Mouse (Mus musculus) MEL (cell line): ENCODE data around the gene Mtss1l. TPM values are rescaled to one million over a fixed set of nuclear protein-coding genes. Genes with fewer than 3 reads are reported as not detected.

Experiments used
- DNase-seq: peaks from one replicate; pipeline ENCODE4 v3.0.0; 2011; ENCODE audit warnings: low read depth, low spot score
- H3K27ac ChIP-seq: 2 replicates; pipeline ENCODE4 v1.5.1; 2012; ENCODE audit warnings: low read depth, mild to moderate bottlenecking, control low read depth, low read length, moderate library complexity; ENCODE audit not compliant: control insufficient read depth
- H3K27me3 ChIP-seq, 2 experiments: fragments of 150-350 bp in 1 of 2; sonication (generic) in 1 of 2; 2 replicates each; pipeline ENCODE4 v1.6.1; 2012; ENCODE audit warnings: low read length in 2 of 2, mild to moderate bottlenecking in 2 of 2, improper control_type of control experiment in 1 of 2, moderate library complexity in 1 of 2; ENCODE audit not compliant: insufficient read depth in 2 of 2, control insufficient read depth in 1 of 2
- H3K36me3 ChIP-seq, 2 experiments: 2 replicates each; pipeline ENCODE4 v1.6.1; 2012 to 2014; ENCODE audit warnings: low read length in 2 of 2, improper control_type of control experiment in 1 of 2, inconsistent platforms in 1 of 2, mild to moderate bottlenecking in 1 of 2; ENCODE audit not compliant: insufficient read depth in 2 of 2, control insufficient read depth in 1 of 2
- H3K4me1 ChIP-seq, 2 experiments: fragments of 150-350 bp in 1 of 2; sonication (generic) in 1 of 2; 2 replicates each; pipeline ENCODE4 v1.6.1; 2012; ENCODE audit warnings: low read length in 2 of 2, improper control_type of control experiment in 1 of 2, mild to moderate bottlenecking in 1 of 2; ENCODE audit not compliant: insufficient read depth in 2 of 2, control insufficient read depth in 1 of 2
- H3K4me3 ChIP-seq, 2 experiments: fragments of 150-350 bp in 1 of 2; sonication (generic) in 1 of 2; 2 replicates each; pipeline ENCODE4 v1.5.1; 2012; ENCODE audit warnings: low read depth in 2 of 2, low read length in 2 of 2, mild to moderate bottlenecking in 2 of 2, moderate library complexity in 2 of 2, control low read depth in 1 of 2, improper control_type of control experiment in 1 of 2; ENCODE audit not compliant: control insufficient read depth in 1 of 2, insufficient read depth in 1 of 2
- H3K79me2 ChIP-seq: 2 replicates; pipeline ENCODE4 v1.6.1; 2012; ENCODE audit warnings: mild to moderate bottlenecking, low read length, moderate library complexity; ENCODE audit not compliant: control insufficient read depth, poor library complexity, insufficient read depth
- H3K9ac ChIP-seq: 2 replicates; pipeline ENCODE4 v1.6.1; 2012; ENCODE audit warnings: low read depth, mild to moderate bottlenecking, control low read depth, low read length, moderate library complexity; ENCODE audit not compliant: control insufficient read depth, poor library complexity, severe bottlenecking
- H3K9me3 ChIP-seq: fragments of 150-350 bp; sonication (generic); replicated peaks from 2 replicates; pipeline ENCODE4 v1.6.1; 2012; ENCODE audit warnings: mild to moderate bottlenecking, low read length, improper control_type of control experiment, moderate library complexity; ENCODE audit not compliant: insufficient read depth
- CHD2 ChIP-seq: IDR thresholded peaks from 2 replicates; pipeline ENCODE4 v1.6.1; 2011; ENCODE audit warnings: low read length, improper control_type of control experiment
- CTCF ChIP-seq, 3 experiments: IDR thresholded peaks in 2 of 3; conservative IDR thresholded peaks in 1 of 3; 2 replicates each; pipeline ENCODE4 v1.5.1; 2011 to 2012; ENCODE audit warnings: low read length in 3 of 3, low read depth in 2 of 3, mild to moderate bottlenecking in 2 of 3, improper control_type of control experiment in 1 of 3, inconsistent platforms in 1 of 3, mixed read lengths in 1 of 3, moderate library complexity in 1 of 3; ENCODE audit not compliant: control insufficient read depth in 1 of 3, insufficient read depth in 1 of 3, poor library complexity in 1 of 3, severe bottlenecking in 1 of 3
- EP300 ChIP-seq, 2 experiments: IDR thresholded peaks; 2 replicates each; pipeline ENCODE4 v1.6.1; 2011; ENCODE audit warnings: improper control_type of control experiment in 2 of 2, low read length in 2 of 2, low read depth in 1 of 2, mild to moderate bottlenecking in 1 of 2
- GATA1 ChIP-seq: IDR thresholded peaks from 2 replicates; pipeline ENCODE4 v1.6.1; 2011; ENCODE audit warnings: low read depth, low read length, improper control_type of control experiment
- MAFK ChIP-seq: IDR thresholded peaks from 2 replicates; pipeline ENCODE4 v1.6.1; 2011; ENCODE audit warnings: low read depth, mild to moderate bottlenecking, low read length, improper control_type of control experiment, borderline replicate concordance
- MAZ ChIP-seq: IDR thresholded peaks from 2 replicates; pipeline ENCODE4 v1.6.1; 2012; ENCODE audit warnings: low read depth, mild to moderate bottlenecking, inconsistent platforms, low read length, improper control_type of control experiment
- MXI1 ChIP-seq: IDR thresholded peaks from 2 replicates; pipeline ENCODE4 v1.6.1; 2011; ENCODE audit warnings: mild to moderate bottlenecking, low read depth, low read length, improper control_type of control experiment
- MYC ChIP-seq: IDR thresholded peaks from 2 replicates; pipeline ENCODE4 v1.6.1; 2011; ENCODE audit warnings: low read depth, mild to moderate bottlenecking, low read length, improper control_type of control experiment, moderate library complexity
- NRF1 ChIP-seq: IDR thresholded peaks from 2 replicates; pipeline ENCODE4 v1.6.1; 2014; ENCODE audit warnings: low read depth, mild to moderate bottlenecking, inconsistent platforms, low read length, improper control_type of control experiment, moderate library complexity; ENCODE audit not compliant: poor library complexity, insufficient read depth, severe bottlenecking
- RCOR1 ChIP-seq: IDR thresholded peaks from 2 replicates; pipeline ENCODE4 v1.6.1; 2012; ENCODE audit warnings: low read depth, mild to moderate bottlenecking, inconsistent platforms, low read length, improper control_type of control experiment
- TBP ChIP-seq: IDR thresholded peaks from 2 replicates; pipeline ENCODE4 v1.8.0; 2011; ENCODE audit warnings: low read depth, low read length, improper control_type of control experiment
- UBTF ChIP-seq: IDR thresholded peaks from 2 replicates; pipeline ENCODE4 v1.6.1; 2012; ENCODE audit warnings: low read depth, mild to moderate bottlenecking, inconsistent platforms, low read length, improper control_type of control experiment, moderate library complexity, borderline replicate concordance; ENCODE audit not compliant: insufficient read depth
- USF1 ChIP-seq: IDR thresholded peaks from 2 replicates; pipeline ENCODE4 v1.6.1; 2014; ENCODE audit warnings: low read depth, mild to moderate bottlenecking, inconsistent platforms, low read length, improper control_type of control experiment, moderate library complexity
- ZMIZ1 ChIP-seq: IDR thresholded peaks from 2 replicates; pipeline ENCODE4 v1.6.1; 2012; ENCODE audit warnings: low read depth, mild to moderate bottlenecking, inconsistent platforms, low read length, improper control_type of control experiment, moderate library complexity
- polyA plus RNA-seq, 2 experiments: library from polyadenylated mRNA; stranded (reverse) in 1 of 2; unstranded in 1 of 2; fragments of >175 nt in 1 of 2; fragments of >200 nt in 1 of 2; gene quantifications; 2 replicates each; pipeline versions ENCODE4 v1.2.1 to v1.2.4; 2012; ENCODE audit warnings: low replicate concordance in 2 of 2, low read depth in 1 of 2; ENCODE audit not compliant: insufficient read length in 2 of 2, insufficient read depth in 1 of 2, missing spikeins in 1 of 2
- total RNA-seq: library from RNA; depleted of rRNA; stranded (reverse); fragments of 300-350 nt; gene quantifications from 2 replicates; pipeline ENCODE4 v1.2.3, GENCODE M21; 2012

Mtss1l gene
- total and polyA plus RNA-seq, 3 experiments = 1.2 to 4.3 TPM; not detected in 1

- Histone ChIP-seq H3K36me3 (no peaks in the 10 kb centered on the region), H3K9ac (no peak overlapping the region)
- TF ChIP-seq RCOR1 (no peak), MAFK (no peak), CHD2 (no peak), CTCF (IDR thresholded peaks at IDR 0.05 in 2 of 3, conservative IDR thresholded peaks at IDR 0.05 in 1 of 3; ENCODE audit: control insufficient read depth in 1 of 3, insufficient read depth in 1 of 3, low read depth in 2 of 3, low read length in 3 of 3, poor library complexity in 1 of 3, severe bottlenecking in 1 of 3) (no peak), EP300 (IDR thresholded peaks at IDR 0.05; ENCODE audit: low read depth in 1 of 2, low read length in 2 of 2) (no peak), NRF1 (no peak), UBTF (no peak), GATA1 (no peak), MXI1 (no peak), TBP (no peak)
Measured at GRCm38 (mm10) chr8:110710593-110710992, 10.7 kb upstream of the Mtss1l start.

GRCm38 (mm10) chr8:110711271-110711934 lies 9.9 kb upstream of the Mtss1l start:
- Histone ChIP-seq H3K27ac (no peak overlapping the region), H3K4me3 (no peak overlapping the region)

More at GRCm38 (mm10) chr8:110710593-110710992, 10.7 kb upstream of the Mtss1l start:
- Histone ChIP-seq H3K4me1 (no peaks in the 10 kb centered on the region), H3K27me3 (no peaks in the 10 kb centered on the region), H3K4me3 (no peak overlapping the region), H3K27ac (no peak overlapping the region), H3K79me2 (no peaks in the 10 kb centered on the region), H3K9me3 (no peaks in the 10 kb centered on the region)
- DNase-seq = no peak

GRCm38 (mm10) chr8:110713073-110713472 lies 8.2 kb upstream of the Mtss1l start:
- Histone ChIP-seq H3K9ac (no peak overlapping the region), H3K4me3 (no peak overlapping the region), H3K36me3 (no peaks in the 10 kb centered on the region), H3K4me1 (no peaks in the 10 kb centered on the region), H3K9me3 (no peaks in the 10 kb centered on the region), H3K79me2 (no peaks in the 10 kb centered on the region), H3K27me3 (no peaks in the 10 kb centered on the region), H3K27ac (no peak overlapping the region)
- no peak for TF ChIP-seq MAFK
- no peak for DNase-seq

More at GRCm38 (mm10) chr8:110711271-110711934, 9.9 kb upstream of the Mtss1l start:
- no peak for DNase-seq
- no peak for TF ChIP-seq MAZ
- TF ChIP-seq MYC = no peak
- no peak for TF ChIP-seq USF1
- no peak for TF ChIP-seq ZMIZ1
- TF ChIP-seq GATA1 = no peak
- no peak for TF ChIP-seq TBP
- Histone ChIP-seq H3K36me3 (no peaks in the 10 kb centered on the region), H3K79me2 (no peaks in the 10 kb centered on the region), H3K9me3 (no peaks in the 10 kb centered on the region), H3K4me1 (no peaks in the 10 kb centered on the region), H3K9ac (no peak overlapping the region), H3K27me3 (no peaks in the 10 kb centered on the region)
